Mouse (Mus musculus) gastrocnemius, adult 8-10 months (tissue): ENCODE measurements at regions not wholly inside any gene's neighbourhood (a gene's known extent, or its start where the extent isn't known, plus 50 kb on each side); places are given as distances from the start of the nearest gene placed in this dataset.

ENCODE experiments used
- DNase-seq, 2 experiments: peaks; one replicate each; pipeline ENCODE4 v3.0.0; 2022; ENCODE audit warnings: low spot score in 2 of 2

GRCm38 (mm10) chr15:24990082-24990786 is 423.3 kb downstream of the Basp1 start:
- no peak for DNase-seq

- DNase-seq, result no peak
Observed at GRCm38 (mm10) chr15:24980841-24981240, 432.7 kb downstream of the Basp1 start.

GRCm38 (mm10) chr15:24972020-24972419 is 441.5 kb downstream of the Basp1 start:
- DNase-seq, result no peak

GRCm38 (mm10) chr15:24969391-24969812 is 444.2 kb downstream of the Basp1 start:
- DNase-seq, result no peak

- no peak for DNase-seq
Observed at GRCm38 (mm10) chr15:24968636-24969317, 444.8 kb downstream of the Basp1 start.

- DNase-seq, result no peak
Observed at GRCm38 (mm10) chr15:24929742-24930141, 483.8 kb downstream of the Basp1 start.

GRCm38 (mm10) chr15:24911866-24912265 is 501.7 kb downstream of the Basp1 start:
- no peak for DNase-seq

GRCm38 (mm10) chr15:24911466-24911865 is 502.1 kb downstream of the Basp1 start:
- no peak for DNase-seq

- no peak for DNase-seq
Observed at GRCm38 (mm10) chr15:24906957-24907356, 506.6 kb downstream of the Basp1 start.

GRCm38 (mm10) chr15:24878846-24879245 is 534.7 kb downstream of the Basp1 start:
- no peak for DNase-seq

- no peak for DNase-seq
Observed at GRCm38 (mm10) chr15:24877711-24878598, 535.6 kb downstream of the Basp1 start.

GRCm38 (mm10) chr15:24876157-24876731 is 537.3 kb downstream of the Basp1 start:
- DNase-seq, result no peak

GRCm38 (mm10) chr15:24840271-24840670 is 573.3 kb downstream of the Basp1 start:
- no peak for DNase-seq

- DNase-seq, result no peak
Observed at GRCm38 (mm10) chr15:24838390-24838789, 575.2 kb downstream of the Basp1 start.

GRCm38 (mm10) chr15:24827881-24828280 is 585.7 kb downstream of the Basp1 start:
- DNase-seq, result no peak

GRCm38 (mm10) chr15:24827259-24827658 is 586.3 kb downstream of the Basp1 start:
- DNase-seq, result no peak

GRCm38 (mm10) chr15:24796836-24797235 is 616.7 kb downstream of the Basp1 start:
- no peak for DNase-seq

GRCm38 (mm10) chr15:24793381-24793780 is 620.2 kb downstream of the Basp1 start:
- DNase-seq, result peak; percentile 4 to 5

GRCm38 (mm10) chr15:24786336-24786735 is 627.2 kb downstream of the Basp1 start:
- DNase-seq, result no peak

- no peak for DNase-seq
Observed at GRCm38 (mm10) chr15:24778234-24778633, 635.3 kb downstream of the Basp1 start.

GRCm38 (mm10) chr15:24751480-24752157 is 661.9 kb downstream of the Basp1 start:
- no peak for DNase-seq
